ENCODE assay signal across 12 mouse cellular contexts in the genomic region with DNA sequence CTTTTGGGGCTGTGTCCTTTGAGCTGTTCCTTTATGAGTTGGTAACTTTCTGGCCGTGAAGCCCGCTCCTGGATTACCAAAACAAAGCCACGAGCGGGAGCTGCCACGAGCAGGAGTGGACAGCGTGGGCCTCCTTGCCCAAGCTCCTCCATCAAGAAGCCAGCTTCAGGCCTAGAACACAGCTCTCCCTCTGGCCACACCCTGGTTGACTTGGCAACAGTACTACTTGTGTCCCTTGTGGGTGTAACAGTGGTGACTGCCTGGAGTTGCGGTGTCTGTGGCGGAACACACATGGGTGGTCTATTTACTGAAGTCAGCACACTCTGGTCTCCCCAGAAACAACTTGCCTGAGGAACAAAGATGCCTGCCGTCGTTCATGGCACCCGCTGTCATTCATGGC.
A peak's percentile ranks its signal among the peaks of the same experiment; 100 is the strongest.
DNase-seq lines count a peak whose midpoint lies in the region; ATAC-seq and TF ChIP-seq lines count a peak whose summit lies in the region.
"Had no signal": no experiment of that assay in that cellular context is flagged by ENCODE, and none has a peak within 500 bp of the region (broad histone marks: within the 10 kb centered on the region; RNA-seq: fewer than 3 reads in every experiment).

No protein-coding gene starts in this region.

- no peak overlapping the region; the same call in 1 of the 2 replicates for H3K4me2 ChIP-seq in heart, embryonic 14.5 days (ENCODE audit: low read length)
- no peak overlapping the region for H3K4me2 ChIP-seq in lung, postnatal 0 days (replicated peaks; ENCODE audit: low read depth, low read length)
- H3K4me2 ChIP-seq: intestine, embryonic 15.5 days; midbrain, embryonic 12.5 days had no signal

- H3K36me3 ChIP-seq in liver, adult 2 months (ENCODE audit: control insufficient read depth, insufficient read depth, low read length) = no peaks in the 10 kb centered on the region
- H3K36me3 ChIP-seq in heart, embryonic 14.5 days (ENCODE audit: control insufficient read depth, insufficient read depth, low read length) = no peaks in the 10 kb centered on the region
- no peaks in the 10 kb centered on the region for H3K36me3 ChIP-seq in lung, postnatal 0 days (ENCODE audit: insufficient read depth, low read length)
- H3K36me3 ChIP-seq: intestine, embryonic 15.5 days; midbrain, embryonic 12.5 days had no signal

- TF ChIP-seq POLR2A in liver, adult 2 months (IDR thresholded peaks at IDR 0.05; ENCODE audit: extremely low read depth, insufficient read depth, low read length) = no peak

- no peaks in the 10 kb centered on the region for H3K79me2 ChIP-seq in liver, adult 2 months (ENCODE audit: control insufficient read depth, insufficient read depth, low read length)

- no peak for TF ChIP-seq EP300 in lung, postnatal 0 days (IDR thresholded peaks at IDR 0.05)

- H3K9ac ChIP-seq in liver, adult 2 months (ENCODE audit: low read depth, low read length) = no peak overlapping the region
- no peak overlapping the region for H3K9ac ChIP-seq in heart, embryonic 14.5 days (ENCODE audit: low read length)
- H3K9ac ChIP-seq in lung, postnatal 0 days (replicated peaks; ENCODE audit: low read depth) = no peak overlapping the region
- H3K9ac ChIP-seq: intestine, embryonic 15.5 days; midbrain, embryonic 12.5 days had no signal

- TF ChIP-seq CTCF in liver, adult 2 months (IDR thresholded peaks at IDR 0.05; ENCODE audit: low read depth, low read length) = no peak
- no peak for TF ChIP-seq CTCF in lung, postnatal 0 days (IDR thresholded peaks at IDR 0.05)

- H3K27ac ChIP-seq in liver, adult 2 months (replicated peaks; ENCODE audit: insufficient read depth, low read depth, low read length) = peak overlapping the region; percentile 10; the same call in 1 of the 2 replicates
- H3K27ac ChIP-seq in heart, embryonic 14.5 days (replicated peaks in 1 of 2; ENCODE audit: control insufficient read depth in 1 of 2, insufficient read depth in 1 of 2, low read depth in 2 of 2, low read length in 2 of 2) = peak overlapping the region; percentile 64 to 75
- H3K27ac ChIP-seq in lung, postnatal 0 days (ENCODE audit: low read length) = 0 out of 2 replicates have a peak overlapping the region, but pooled peaks have one; percentile 2
- H3K27ac ChIP-seq: midbrain, embryonic 12.5 days had no signal

- H3K27me3 ChIP-seq in liver, adult 2 months (ENCODE audit: control insufficient read depth, insufficient read depth, low read length) = no peaks in the 10 kb centered on the region; the same call in 1 of the 2 replicates
- no peaks in the 10 kb centered on the region for H3K27me3 ChIP-seq in heart, embryonic 14.5 days (ENCODE audit: control insufficient read depth, insufficient read depth, low read length)
- no peaks in the 10 kb centered on the region for H3K27me3 ChIP-seq in lung, postnatal 0 days (replicated peaks; ENCODE audit: insufficient read depth, low read length)
- H3K27me3 ChIP-seq: intestine, embryonic 15.5 days; midbrain, embryonic 12.5 days had no signal

- no peak for DNase-seq in liver, adult 2 months (ENCODE audit: extremely low read depth, low read depth, low spot score)
- DNase-seq in liver = no peak
- peak; percentile 21 to 22 for DNase-seq in heart, adult 18-20 months
- peak; percentile 54 for DNase-seq in lung, postnatal 0 days (ENCODE audit: low spot score)
- no peak for DNase-seq in frontal cortex, postnatal 25 days (ENCODE audit: low spot score in 2 of 2)
- DNase-seq: cerebellum, postnatal 36 days; gastrocnemius, postnatal 14 days; right cerebral cortex, postnatal 25 days had no signal

- ATAC-seq in heart, embryonic 14.5 days (ENCODE audit: insufficient number of reproducible peaks, insufficient read depth, low FRiP score, low read depth) = no peak
- ATAC-seq in lung, postnatal 0 days = peak; percentile 50
- no peak for ATAC-seq in megakaryocyte progenitor cell, adult 5-6 weeks (replicated peaks; ENCODE audit: poor library complexity)

- WGBS in liver, adult 2 months = 90% methylated on average over 11 of the region's 11 CpGs
- 71% methylated on average over 11 of the region's 11 CpGs for whole genome bisulfite sequencing in heart, embryonic 14.5 days
- 48% methylated on average over 11 of the region's 11 CpGs for WGBS in lung, postnatal 0 days

- no peak overlapping the region for H3K4me3 ChIP-seq in liver, adult 2 months (ENCODE audit: insufficient read depth, low read depth, low read length)
- H3K4me3 ChIP-seq in heart, embryonic 14.5 days (ENCODE audit: control insufficient read depth in 1 of 2, insufficient read depth in 1 of 2, low read depth in 1 of 2, low read length in 2 of 2) = no peak overlapping the region
- no peak overlapping the region for H3K4me3 ChIP-seq in lung, postnatal 0 days (ENCODE audit: low read depth, low read length)
- H3K4me3 ChIP-seq: intestine, embryonic 15.5 days; midbrain, embryonic 12.5 days had no signal

- 0 out of 2 replicates have a peak, but pooled peaks cover 2% of the 10 kb centered on the region for H3K9me3 ChIP-seq in heart, embryonic 14.5 days (ENCODE audit: control insufficient read depth, low read length)
- no peaks in the 10 kb centered on the region for H3K9me3 ChIP-seq in lung, postnatal 0 days (ENCODE audit: low read length)
- H3K9me3 ChIP-seq: intestine, embryonic 15.5 days; midbrain, embryonic 12.5 days had no signal

- no peaks in the 10 kb centered on the region for H3K4me1 ChIP-seq in liver, adult 2 months (ENCODE audit: control insufficient read depth, insufficient read depth, low read length)
- H3K4me1 ChIP-seq in heart, embryonic 14.5 days (ENCODE audit: control insufficient read depth in 2 of 2, insufficient read depth in 2 of 2, low read length in 2 of 2) = peaks cover 19 to 22% of the 10 kb centered on the region in 2 experiments
- H3K4me1 ChIP-seq in lung, postnatal 0 days (ENCODE audit: insufficient read depth, low read depth, low read length) = peaks cover 17% of the 10 kb centered on the region; the same call in 1 of the 2 replicates

Comparison
In these comparisons a context has a peak if more than half of its experiments do, and no peak if none do; other contexts are left out.
1. DNase-seq: peak in heart, adult 18-20 months (2 of 2) and lung, postnatal 0 days (single experiment); none in liver, adult 2 months (single experiment), liver (single experiment) and frontal cortex, postnatal 25 days (0 of 2).
2. H3K27ac ChIP-seq: peak in every context shown above with its lines; median percentile 70 in heart, embryonic 14.5 days; 10 in liver, adult 2 months; 2 in lung, postnatal 0 days.